ENCODE assay signal across 8 mouse cellular contexts in the genomic region with DNA sequence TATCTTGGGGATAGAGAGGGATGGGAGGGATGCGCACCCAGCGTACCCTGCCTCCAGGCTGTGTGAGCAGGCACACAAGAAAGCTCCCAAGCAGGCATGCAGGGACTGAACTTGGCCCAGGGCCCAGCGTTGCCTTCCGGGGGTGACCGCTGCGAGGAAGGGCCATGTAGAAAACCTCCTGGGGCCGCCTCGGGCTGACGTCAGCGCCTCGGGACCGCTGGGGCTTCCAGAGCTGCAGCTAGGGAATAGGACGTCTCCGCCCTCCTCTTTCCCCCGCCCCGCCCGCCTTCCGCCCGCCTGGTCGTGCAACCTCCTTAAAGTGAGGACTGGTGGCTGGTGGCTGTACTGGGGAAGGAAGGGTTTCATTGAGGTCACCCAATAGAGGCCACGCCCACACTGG.
DNase-seq lines count a peak whose midpoint lies in the region; ATAC-seq and TF ChIP-seq lines count a peak whose summit lies in the region.

No protein-coding gene starts in this region.

- H3K9me3 ChIP-seq in forebrain, embryonic 12.5 days: no peaks in the 10 kb centered on the region
- no peaks in the 10 kb centered on the region for H3K9me3 ChIP-seq in heart, embryonic 15.5 days (replicated peaks)
- no peaks in the 10 kb centered on the region for H3K9me3 ChIP-seq in neural tube, embryonic 13.5 days

- H3K36me3 ChIP-seq in forebrain, embryonic 12.5 days (replicated peaks): no peaks in the 10 kb centered on the region
- no peaks in the 10 kb centered on the region for H3K36me3 ChIP-seq in heart, embryonic 15.5 days
- no peaks in the 10 kb centered on the region for H3K36me3 ChIP-seq in neural tube, embryonic 13.5 days

- no peak overlapping the region for H3K27ac ChIP-seq in forebrain, embryonic 12.5 days
- peak overlapping the region; percentile 74 for H3K27ac ChIP-seq in heart, embryonic 15.5 days
- 0 out of 2 replicates have a peak overlapping the region, but pooled peaks have one; percentile 13 for H3K27ac ChIP-seq in neural tube, embryonic 13.5 days (replicated peaks)

- H3K4me2 ChIP-seq in forebrain, embryonic 12.5 days: peak overlapping the region; percentile 57
- peak overlapping the region; percentile 60 for H3K4me2 ChIP-seq in heart, embryonic 15.5 days
- H3K4me2 ChIP-seq in neural tube, embryonic 13.5 days: peak overlapping the region; percentile 56

- peak overlapping the region; percentile 45; the same call in 1 of the 2 replicates for H3K9ac ChIP-seq in forebrain, embryonic 12.5 days
- no peak overlapping the region for H3K9ac ChIP-seq in heart, embryonic 15.5 days
- peak overlapping the region; percentile 57 for H3K9ac ChIP-seq in neural tube, embryonic 13.5 days

- WGBS in forebrain, embryonic 12.5 days: 3% methylated on average over 17 of the region's 21 CpGs
- 4% methylated on average over 20 of the region's 21 CpGs for WGBS in heart, embryonic 15.5 days
- 4% methylated on average over 18 of the region's 21 CpGs for whole genome bisulfite sequencing in lung, adult 2 months
- 4% methylated on average over 20 of the region's 21 CpGs for WGBS in neural tube, embryonic 13.5 days

- ATAC-seq in forebrain, embryonic 12.5 days (ENCODE audit: low FRiP score): peak; percentile 86
- peak; percentile 73 for ATAC-seq in heart, embryonic 15.5 days (replicated peaks; ENCODE audit: insufficient number of reproducible peaks, insufficient read depth, low FRiP score, low read depth)
- ATAC-seq in neural tube, embryonic 13.5 days (ENCODE audit: low read depth): peak; percentile 80

- H3K4me1 ChIP-seq in forebrain, embryonic 12.5 days: peaks cover 7% of the 10 kb centered on the region; the same call in 1 of the 2 replicates
- peaks cover 17% of the 10 kb centered on the region for H3K4me1 ChIP-seq in heart, embryonic 15.5 days (replicated peaks)
- H3K4me1 ChIP-seq in lung, adult 2 months (ENCODE audit: control insufficient read depth, insufficient read depth, low read length): peaks cover 3% of the 10 kb centered on the region
- H3K4me1 ChIP-seq in neural tube, embryonic 13.5 days (replicated peaks): peaks cover 9% of the 10 kb centered on the region

- H3K4me3 ChIP-seq in forebrain, embryonic 12.5 days (replicated peaks): peak overlapping the region; percentile 28
- peak overlapping the region; percentile 25 for H3K4me3 ChIP-seq in heart, embryonic 15.5 days
- peak overlapping the region; percentile 43 for H3K4me3 ChIP-seq in lung, adult 2 months (replicated peaks; ENCODE audit: extremely low read depth, low read depth, low read length)
- peak overlapping the region; percentile 26 for H3K4me3 ChIP-seq in neural tube, embryonic 13.5 days

- TF ChIP-seq POLR2A in lung, adult 2 months (IDR thresholded peaks at IDR 0.05; ENCODE audit: borderline replicate concordance, extremely low read depth, low read depth, low read length): no peak

- no peaks in the 10 kb centered on the region for H3K27me3 ChIP-seq in forebrain, embryonic 12.5 days
- no peaks in the 10 kb centered on the region for H3K27me3 ChIP-seq in heart, embryonic 15.5 days
- H3K27me3 ChIP-seq in neural tube, embryonic 13.5 days: no peaks in the 10 kb centered on the region

- no peak for TF ChIP-seq CTCF in lung, adult 2 months (IDR thresholded peaks at IDR 0.05; ENCODE audit: insufficient read depth, low read length)

- DNase-seq in B cell, adult 2 months: peak; percentile 19 to 37
- peak; percentile 26 for DNase-seq in brain, embryonic 18.5 days (ENCODE audit: low read depth, low spot score)
- peak; percentile 94 for DNase-seq in kidney, postnatal 10 days
- peak; percentile 70 for DNase-seq in lung, adult 2 months
- peak; percentile 66 for DNase-seq in testis, postnatal 14 days (ENCODE audit: low spot score)

Comparison
In these comparisons a context has a peak if more than half of its experiments do, and no peak if none do; other contexts are left out.
1. DNase-seq: peak in every context shown above with its lines; median percentile 94 in kidney, postnatal 10 days; 70 in lung, adult 2 months; 66 in testis, postnatal 14 days; 28 in B cell, adult 2 months; 26 in brain, embryonic 18.5 days.